Mouse (Mus musculus): ENCODE measurements around the gene Uck2.

Gene Uck2

GRCm38 (mm10) chr1:167249881-167250280 lies 35.2 kb downstream of the Uck2 start:
- DNase-seq: no peak

GRCm38 (mm10) chr1:167249252-167249651 lies 35.9 kb downstream of the Uck2 start:
- peak; percentile 50 for DNase-seq

- no peak for DNase-seq
These were observed 37.2 kb downstream of the Uck2 start for GRCm38 (mm10) chr1:167247886-167248285.

GRCm38 (mm10) chr1:167246976-167247375 lies 38.1 kb downstream of the Uck2 start:
- DNase-seq: peak; percentile 87

GRCm38 (mm10) chr1:167246275-167246674 lies 38.8 kb downstream of the Uck2 start:
- no peak for DNase-seq

- DNase-seq: peak; percentile 42
These were observed 39.9 kb downstream of the Uck2 start for GRCm38 (mm10) chr1:167245180-167245641.

- no peak for DNase-seq
These were observed 42.9 kb downstream of the Uck2 start for GRCm38 (mm10) chr1:167242191-167242681.

GRCm38 (mm10) chr1:167241487-167241886 lies 43.6 kb downstream of the Uck2 start:
- no peak for DNase-seq

GRCm38 (mm10) chr1:167240361-167240760 lies 44.8 kb downstream of the Uck2 start:
- peak; percentile 44 for DNase-seq

GRCm38 (mm10) chr1:167239916-167240315 lies 45.2 kb downstream of the Uck2 start:
- no peak for DNase-seq

GRCm38 (mm10) chr1:167237798-167238197 lies 47.3 kb downstream of the Uck2 start:
- peak; percentile 52 for DNase-seq

- DNase-seq: no peak
These were observed 48.3 kb downstream of the Uck2 start for GRCm38 (mm10) chr1:167236790-167237189.

- no peak for DNase-seq
These were observed 50.8 kb downstream of the Uck2 start for GRCm38 (mm10) chr1:167234344-167234743.

- no peak for DNase-seq
These were observed 52.2 kb downstream of the Uck2 start for GRCm38 (mm10) chr1:167232918-167233317.

GRCm38 (mm10) chr1:167231612-167232283 lies 53.4 kb downstream of the Uck2 start:
- DNase-seq: peak; percentile 77

GRCm38 (mm10) chr1:167230930-167231611 lies 54.0 kb downstream of the Uck2 start:
- DNase-seq: no peak

GRCm38 (mm10) chr1:167222382-167223010 lies 62.6 kb downstream of the Uck2 start:
- DNase-seq: no peak

GRCm38 (mm10) chr1:167220303-167221174 lies 64.6 kb downstream of the Uck2 start:
- DNase-seq: peak; percentile 91

- DNase-seq: no peak
These were observed 69.7 kb downstream of the Uck2 start for GRCm38 (mm10) chr1:167215460-167215859.

- DNase-seq: no peak
These were observed 72.4 kb downstream of the Uck2 start for GRCm38 (mm10) chr1:167212710-167213109.

GRCm38 (mm10) chr1:167211979-167212614 lies 73.0 kb downstream of the Uck2 start:
- DNase-seq: peak; percentile 70

- DNase-seq: no peak
These were observed 76.3 kb downstream of the Uck2 start for GRCm38 (mm10) chr1:167208816-167209215.
